Mouse (Mus musculus) lung, postnatal 0 days (tissue): Measurements from ENCODE around the gene Lgals9. TPM values are rescaled to one million over a fixed set of nuclear protein-coding genes. Genes with fewer than 3 reads are reported as not detected.
A peak's percentile ranks its signal among the peaks of the same experiment; 100 is the strongest.
"Not testable (repeated sequence)": the region's sequence is repeated elsewhere in the genome, so short reads cannot be mapped to it uniquely, and the experiment has no call there.

ENCODE experiments used
- ATAC-seq: fragments of 200-750 bp; cut with Nextera tagmentation; 2 replicates; pipeline ENCODE4 v1.8.0; 2017; ENCODE audit warnings: moderate library complexity
- DNase-seq: peaks from one replicate; pipeline ENCODE4 v3.0.0-alpha.2; 2016; ENCODE audit warnings: low spot score
- H3K27ac ChIP-seq: fragments of 300-500 bp; sonication (generic); 2 replicates; pipeline ENCODE4 v1.5.1; 2014; ENCODE audit warnings: antibody characterized with exemption, mild to moderate bottlenecking, low read length, mixed read lengths
- H3K27me3 ChIP-seq: fragments of 300-500 bp; sonication (generic); replicated peaks from 2 replicates; pipeline ENCODE4 v1.6.1; 2014; ENCODE audit warnings: low read length, mixed read lengths; ENCODE audit not compliant: insufficient read depth
- H3K36me3 ChIP-seq: fragments of 300-500 bp; sonication (generic); 2 replicates; pipeline ENCODE4 v1.6.1; 2014; ENCODE audit warnings: low read length, mixed read lengths; ENCODE audit not compliant: insufficient read depth
- H3K4me1 ChIP-seq: fragments of 300-500 bp; sonication (generic); 2 replicates; pipeline ENCODE4 v1.6.1; 2014; ENCODE audit warnings: antibody characterized with exemption, low read depth, low read length, mixed read lengths; ENCODE audit not compliant: insufficient read depth
- H3K4me2 ChIP-seq: fragments of 300-500 bp; sonication (generic); replicated peaks from 2 replicates; pipeline ENCODE4 v1.6.1; 2014; ENCODE audit warnings: low read depth, mild to moderate bottlenecking, low read length, moderate library complexity, mixed read lengths
- H3K4me3 ChIP-seq: fragments of 300-500 bp; sonication (generic); 2 replicates; pipeline ENCODE4 v1.5.1; 2014; ENCODE audit warnings: low read depth, low read length
- H3K9ac ChIP-seq: fragments of 300-500 bp; sonication (generic); replicated peaks from 2 replicates; pipeline ENCODE4 v1.6.1; 2014; ENCODE audit warnings: low read depth, mild to moderate bottlenecking
- H3K9me3 ChIP-seq: fragments of 300-500 bp; sonication (generic); 2 replicates; pipeline ENCODE4 v1.6.1; 2016; ENCODE audit warnings: low read length, mixed read lengths
- CTCF ChIP-seq: IDR thresholded peaks from 2 replicates; pipeline ENCODE4 v1.5.1; 2016; ENCODE audit warnings: antibody characterized with exemption, mild to moderate bottlenecking
- EP300 ChIP-seq: IDR thresholded peaks from 2 replicates; pipeline ENCODE4 v1.6.1; 2016; ENCODE audit warnings: antibody characterized with exemption, mild to moderate bottlenecking, control low read depth
- WGBS: fragments of 180-500 bp; shearing (Covaris S2); extraction: QIAGEN DNeasy Blood & Tissue Kit; methylation state at CpG from one replicate; pipeline ENCODE4 v1.1.7; 2014; 5-methylcytosine and 5-hydroxymethylcytosine counted together
- polyA plus RNA-seq: library from polyadenylated mRNA; unstranded; fragments of >200 nt; fragmentation: Nextera tagmentation; extraction: Ambion mirVana; gene quantifications from 2 replicates; pipeline ENCODE4 v1.2.1, GENCODE M21; 2015

The Lgals9 gene
- polyA plus RNA-seq, 1 experiment from 2014 or later = 137 TPM

DNA sequence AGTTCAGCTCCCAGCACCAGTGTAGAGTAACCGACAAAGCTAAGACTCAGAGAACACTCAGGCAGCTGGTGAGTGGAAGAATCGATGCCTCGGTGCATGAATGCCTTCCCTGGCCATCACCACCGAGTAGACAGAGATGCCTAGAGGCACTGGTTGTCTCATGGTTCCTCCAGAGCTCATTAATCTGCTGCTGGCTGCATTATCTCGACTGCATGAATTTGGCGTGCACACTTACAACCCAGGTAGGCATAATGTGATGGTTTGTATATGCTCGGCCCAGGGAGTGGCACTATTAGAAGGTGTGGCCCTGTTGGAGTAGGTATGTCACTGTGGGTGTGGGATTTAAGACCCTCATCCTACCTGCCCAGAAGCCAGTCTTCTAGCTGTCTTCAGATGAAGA is 24.1 kb upstream of the Lgals9 start:
- H3K4me2 ChIP-seq = no peak overlapping the region
- no peaks in the 10 kb centered on the region for H3K9me3 ChIP-seq
- 88% methylated on average over 7 of the region's 7 CpGs for WGBS
- no peak overlapping the region for H3K4me3 ChIP-seq
- H3K27me3 ChIP-seq = no peaks in the 10 kb centered on the region
- H3K9ac ChIP-seq = no peak overlapping the region
- TF ChIP-seq EP300 (no peak), CTCF (no peak)
- no peaks in the 10 kb centered on the region for H3K4me1 ChIP-seq
- no peak for DNase-seq
- ATAC-seq = no peak
- no peaks in the 10 kb centered on the region for H3K36me3 ChIP-seq
- H3K27ac ChIP-seq = no peak overlapping the region

DNA sequence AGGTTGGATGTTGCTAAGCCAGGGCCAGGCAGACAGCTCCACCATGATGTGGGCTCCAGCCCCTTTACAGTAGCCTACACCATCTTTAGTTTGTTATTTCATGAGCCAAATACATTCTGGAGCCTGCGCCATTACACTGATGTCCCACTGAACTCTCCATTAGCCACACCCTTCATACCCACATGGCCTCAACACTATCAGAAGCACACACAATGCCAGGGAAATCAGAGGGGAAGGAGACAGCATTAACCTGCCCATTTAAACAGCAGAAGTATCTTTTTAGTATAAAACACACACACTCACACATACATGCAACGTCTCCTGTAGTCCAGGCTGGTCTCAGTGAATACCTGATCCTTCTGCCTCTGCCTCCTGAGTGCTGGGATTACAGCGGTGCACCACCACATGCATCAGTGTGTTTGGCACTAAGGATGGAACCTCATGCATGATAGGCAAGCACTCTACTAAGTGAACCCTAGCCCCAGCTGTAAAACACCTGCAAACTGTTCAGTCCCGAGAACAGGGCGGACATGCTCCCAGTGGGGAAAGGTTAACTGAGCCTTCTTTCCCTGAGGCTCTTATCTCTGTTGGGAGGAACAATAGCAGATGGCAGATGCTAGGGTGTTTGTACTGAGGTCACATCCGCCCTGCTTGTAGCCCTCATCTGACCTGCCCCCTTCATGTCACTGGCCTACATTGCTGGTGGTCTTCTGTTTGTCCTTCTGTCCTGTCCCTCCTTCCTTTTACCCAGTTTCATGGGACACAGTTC is 23.4 kb upstream of the Lgals9 start:
- H3K36me3 ChIP-seq = no peaks in the 10 kb centered on the region
- H3K4me1 ChIP-seq = no peaks in the 10 kb centered on the region
- WGBS = 73% methylated on average over 6 of the region's 6 CpGs
- H3K9ac ChIP-seq = no peak overlapping the region
- ATAC-seq (no peak), DNase-seq (no peak)
- H3K4me2 ChIP-seq = no peak overlapping the region
- no peaks in the 10 kb centered on the region for H3K27me3 ChIP-seq
- no peaks in the 10 kb centered on the region for H3K9me3 ChIP-seq
- no peak overlapping the region for H3K27ac ChIP-seq
- TF ChIP-seq CTCF (no peak), EP300 (no peak)
- no peak overlapping the region for H3K4me3 ChIP-seq

DNA sequence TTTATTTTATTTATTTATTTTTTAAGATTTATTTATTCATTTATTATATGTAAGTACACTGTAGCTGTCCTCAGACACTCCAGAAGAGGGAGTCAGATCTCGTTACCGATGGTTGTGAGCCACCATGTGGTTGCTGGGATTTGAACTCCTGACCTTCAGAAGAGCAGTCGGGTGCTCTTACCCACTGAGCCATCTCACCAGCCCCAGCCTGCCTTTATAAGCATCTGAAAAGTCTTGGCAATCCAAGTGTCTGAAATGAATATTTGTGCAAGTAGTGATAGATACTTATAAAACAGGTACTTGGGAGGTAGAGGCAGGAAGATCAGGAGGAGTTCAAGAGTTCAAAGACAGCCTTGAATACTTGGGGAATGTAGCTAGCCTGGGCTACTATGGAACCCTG is 22.6 kb upstream of the Lgals9 start:
- not testable (repeated sequence) for H3K4me1 ChIP-seq, DNase-seq, H3K36me3 ChIP-seq, H3K9ac ChIP-seq, H3K9me3 ChIP-seq, H3K4me3 ChIP-seq, H3K27me3 ChIP-seq, H3K27ac ChIP-seq, ATAC-seq, H3K4me2 ChIP-seq
- WGBS = 82% methylated on average over 3 of the region's 3 CpGs

DNA sequence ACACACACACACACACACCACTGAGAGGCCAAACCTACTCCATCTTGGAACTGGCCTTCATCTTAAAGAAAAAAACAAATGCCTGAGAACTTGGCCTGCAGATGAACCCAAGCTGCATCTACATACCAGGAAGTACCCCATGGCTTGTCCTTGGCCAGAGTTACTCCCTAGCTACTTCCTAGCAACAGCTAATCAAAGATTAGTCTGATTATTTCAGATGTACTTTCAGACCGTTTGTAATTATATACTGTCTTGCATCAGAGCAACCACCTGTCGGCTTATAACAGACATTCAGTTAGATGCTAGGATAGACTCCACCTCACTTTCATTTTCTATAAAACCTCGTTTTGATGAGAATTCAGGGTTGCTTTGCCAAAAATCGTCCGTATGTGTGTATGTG is 21.7 kb upstream of the Lgals9 start:
- 54% methylated on average over 5 of the region's 5 CpGs for WGBS
- Histone ChIP-seq H3K4me3 (no peak overlapping the region), H3K9ac (no peak overlapping the region), H3K4me2 (no peak overlapping the region), H3K27me3 (no peaks in the 10 kb centered on the region), H3K27ac (no peak overlapping the region), H3K9me3 (no peaks in the 10 kb centered on the region), H3K36me3 (no peaks in the 10 kb centered on the region), H3K4me1 (no peaks in the 10 kb centered on the region)
- ATAC-seq = no peak
- TF ChIP-seq CTCF (no peak), EP300 (peak; percentile 31; the same call in 1 of the 2 replicates)
- DNase-seq = no peak

DNA sequence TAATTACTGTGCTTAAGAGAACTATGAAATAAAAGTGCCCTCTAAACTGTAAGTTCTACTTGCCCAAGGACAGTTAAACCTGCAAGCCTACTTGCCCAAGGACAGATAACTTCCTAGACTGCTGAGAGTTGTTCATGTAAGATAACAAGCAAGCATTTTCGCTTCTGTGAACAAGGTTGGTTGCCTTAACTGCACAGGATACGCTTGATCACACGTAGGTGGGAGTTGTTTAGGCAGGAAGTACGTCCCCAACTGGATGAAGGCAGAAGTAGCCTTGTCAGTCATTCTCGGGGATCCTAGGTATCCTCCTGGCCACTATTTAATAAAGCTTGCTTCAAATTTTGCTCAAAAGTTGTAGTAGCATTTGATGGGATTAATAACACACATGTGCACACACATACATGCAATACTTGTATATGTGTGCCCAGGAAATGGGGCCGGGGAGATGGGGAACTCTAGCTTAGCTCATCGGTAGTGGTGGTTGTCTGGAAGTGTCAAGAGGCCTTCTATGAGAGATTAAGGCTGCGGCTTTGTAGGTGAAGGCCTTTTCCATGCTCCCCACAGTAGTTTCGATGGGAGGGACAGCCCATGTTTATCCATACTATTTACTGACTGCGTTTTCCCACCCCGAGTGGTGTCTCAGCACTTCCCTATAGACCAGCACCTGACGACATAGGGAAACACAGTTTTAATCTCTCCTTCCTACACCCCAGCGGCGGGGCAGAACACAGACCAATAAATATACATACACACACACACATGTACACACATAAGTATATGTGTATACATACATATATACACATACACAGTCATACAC is 21.0 kb upstream of the Lgals9 start:
- H3K4me2 ChIP-seq = no peak overlapping the region
- no peaks in the 10 kb centered on the region for H3K36me3 ChIP-seq
- H3K27me3 ChIP-seq = no peaks in the 10 kb centered on the region
- no peak overlapping the region for H3K9ac ChIP-seq
- ATAC-seq = no peak
- no peak for DNase-seq
- no peaks in the 10 kb centered on the region for H3K9me3 ChIP-seq
- WGBS = 73% methylated on average over 14 of the region's 14 CpGs
- no peak overlapping the region for H3K4me3 ChIP-seq
- H3K27ac ChIP-seq = no peak overlapping the region
- H3K4me1 ChIP-seq = no peaks in the 10 kb centered on the region
- TF ChIP-seq EP300 = no peak
- no peak for TF ChIP-seq CTCF

DNA sequence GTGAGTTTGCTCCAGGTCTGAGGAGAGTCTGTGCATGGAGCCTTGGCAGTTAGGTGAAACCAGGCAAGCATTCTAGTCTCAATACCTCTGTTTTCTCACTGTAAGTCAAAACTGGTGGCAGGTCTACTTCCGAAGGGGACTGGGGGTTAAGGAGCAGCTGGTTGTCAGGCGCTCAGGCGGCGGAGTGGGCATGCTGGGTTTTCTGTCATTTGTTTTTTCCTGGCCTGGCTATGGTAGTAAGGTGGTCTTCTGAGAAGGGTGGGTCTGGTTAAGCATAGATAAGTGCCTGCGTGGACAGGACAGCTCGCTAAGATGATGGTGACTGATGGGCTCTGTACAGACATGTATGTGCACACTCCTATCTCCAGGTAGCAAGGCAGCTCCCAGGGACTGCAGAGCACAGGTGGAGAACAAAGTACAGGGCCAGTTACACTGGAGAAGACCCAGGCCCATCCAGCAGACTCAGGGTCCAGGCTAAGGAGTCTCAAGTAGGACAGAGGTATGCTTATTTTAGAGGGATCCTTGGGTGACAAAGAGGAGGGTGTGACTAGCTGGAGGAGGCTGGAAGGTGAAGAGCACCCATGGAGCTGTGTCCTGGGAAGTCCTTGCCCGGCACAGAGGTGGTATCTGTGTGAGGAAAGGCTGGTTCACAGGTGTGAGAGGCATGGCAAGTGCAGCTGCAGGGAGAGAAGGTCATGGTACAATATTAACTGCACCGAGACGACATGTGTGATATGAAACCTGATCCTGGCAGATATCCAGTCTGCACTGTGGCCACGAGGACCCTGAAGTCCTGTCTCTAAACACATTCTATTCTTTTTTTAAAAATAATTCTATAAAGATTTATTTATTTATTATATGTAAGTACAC is 19.3 kb upstream of the Lgals9 start:
- Histone ChIP-seq H3K4me1 (no peaks in the 10 kb centered on the region), H3K4me2 (no peak overlapping the region), H3K27ac (peak overlapping the region; percentile 62; the same call in 1 of the 2 replicates), H3K9me3 (no peaks in the 10 kb centered on the region), H3K9ac (no peak overlapping the region), H3K27me3 (no peaks in the 10 kb centered on the region), H3K4me3 (no peak overlapping the region), H3K36me3 (no peaks in the 10 kb centered on the region)
- DNase-seq (no peak), ATAC-seq (no peak)
- TF ChIP-seq EP300 = no peak
- no peak for TF ChIP-seq CTCF
- WGBS = 63% methylated on average over 10 of the region's 10 CpGs
